Mouse (Mus musculus): ENCODE results near the gene Svs3a. TPM values are rescaled to one million over a fixed set of nuclear protein-coding genes. Genes with fewer than 3 reads are reported as not detected.

The Svs3a gene
- polyA plus RNA-seq (2017; shearing (Covaris generic)): not detected

GRCm38 (mm10) chr2:164288968-164289367 is at the start of gene Svs3a:
TSS of gene Svs3a (plus strand) at chr2:164289268.

DNA sequence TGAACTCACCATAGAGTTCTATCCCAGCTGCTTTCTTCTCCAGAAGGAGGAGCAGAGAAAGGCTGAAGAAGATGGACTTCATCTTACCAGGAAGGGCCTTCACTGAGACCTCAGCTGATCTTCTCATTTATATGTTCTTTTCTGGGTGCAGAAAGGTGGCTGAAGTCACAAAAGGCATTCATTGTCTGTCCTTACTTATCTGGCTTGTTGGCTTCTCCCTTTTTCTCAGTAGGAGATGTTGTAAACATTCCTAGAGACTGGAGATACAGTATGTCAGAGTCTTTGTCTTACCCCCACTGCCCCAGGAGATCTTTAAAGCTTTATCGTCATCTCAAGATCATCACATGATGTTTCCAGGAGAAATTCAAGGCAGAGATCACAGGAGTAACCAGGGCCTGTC is 32.5 kb upstream of the Svs3a start, which contains the start of gene Svs3b:
Svs3b (minus strand) TSS at position 101 of the 400 bp plus-strand sequence.

DNA sequence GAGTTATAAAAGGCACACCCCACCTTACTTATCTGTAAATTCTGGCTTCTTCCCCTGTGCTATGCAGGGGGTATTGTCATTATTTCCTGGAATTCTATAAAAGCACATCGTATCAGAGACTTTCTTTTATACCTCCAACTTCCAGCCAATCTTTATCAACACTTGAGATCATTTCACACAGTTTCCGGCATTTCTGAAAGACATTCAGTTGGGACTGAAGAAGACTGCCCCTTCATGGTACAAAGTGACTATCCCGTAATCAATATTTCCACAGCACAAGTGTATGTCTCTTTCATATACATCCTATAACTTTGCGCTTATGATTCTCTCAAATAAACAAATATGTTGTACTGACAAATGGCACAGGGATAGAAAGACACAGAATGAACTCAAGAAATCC is 10.7 kb upstream of the Svs3a start, which contains the start of gene Svs4:
Svs4 (minus strand) TSS at position 101 of the 400 bp plus-strand sequence.

DNA sequence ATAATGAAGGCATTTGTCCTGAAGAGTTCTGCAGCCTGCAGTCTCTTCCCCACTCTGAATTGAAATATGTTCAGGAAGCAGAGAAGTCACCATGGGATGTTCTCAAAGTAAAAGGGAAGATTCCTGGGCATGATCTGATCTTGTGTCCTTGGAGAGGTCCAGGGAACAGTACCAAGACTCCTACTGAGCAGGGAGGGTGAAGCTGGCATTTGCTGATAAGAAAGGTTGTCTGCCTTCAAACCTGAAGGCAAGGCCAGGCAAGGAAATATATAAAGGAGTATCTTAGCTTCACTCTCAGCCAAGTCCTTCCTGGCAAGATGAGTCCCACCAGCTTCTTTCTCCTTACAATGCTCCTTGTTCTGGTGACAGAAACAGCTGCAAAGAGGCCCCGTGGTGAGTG is 27.4 kb downstream of the Svs3a start, which contains the start of gene Svs6:
Svs6 (plus strand) TSS at position 301 of the 400 bp plus-strand sequence.

GRCm38 (mm10) chr2:164332440-164332839 is 43.4 kb downstream of the Svs3a start, which contains the start of gene Svs5:
TSS of gene Svs5 (plus strand) at chr2:164332740.

Other genes starting within 250 kb of the Svs3a start
- 213 TPM for gene Stk4, start 218.9 kb upstream of the Svs3a start, polyA plus RNA-seq (2017; shearing (Covaris generic))
- gene Tomm34, start 218.1 kb upstream of the Svs3a start, polyA plus RNA-seq (2017; shearing (Covaris generic)): 144 TPM
- 0.06 TPM for gene Kcns1, start 118.2 kb upstream of the Svs3a start, polyA plus RNA-seq (2017; shearing (Covaris generic))
- not detected for gene Wfdc5, start 106.5 kb upstream of the Svs3a start, polyA plus RNA-seq (2017; shearing (Covaris generic))
- not detected for gene Wfdc12, start 98.7 kb upstream of the Svs3a start, polyA plus RNA-seq (2017; shearing (Covaris generic))
- not detected for gene Wfdc15a, start 89.1 kb upstream of the Svs3a start, polyA plus RNA-seq (2017; shearing (Covaris generic))
- gene Wfdc15b, start 67.6 kb upstream of the Svs3a start, polyA plus RNA-seq (2017; shearing (Covaris generic)): not detected
- not detected for gene Svs2, start 50.8 kb upstream of the Svs3a start, polyA plus RNA-seq (2017; shearing (Covaris generic))
- gene Svs3b, start 32.6 kb upstream of the Svs3a start, polyA plus RNA-seq (2017; shearing (Covaris generic)): not detected
- not detected for gene Svs4, start 10.8 kb upstream of the Svs3a start, polyA plus RNA-seq (2017; shearing (Covaris generic))
- gene Svs6, start 27.5 kb downstream of the Svs3a start, polyA plus RNA-seq (2017; shearing (Covaris generic)): not detected
- gene Svs5, start 43.5 kb downstream of the Svs3a start, polyA plus RNA-seq (2017; shearing (Covaris generic)): not detected
- 4.8 TPM for gene Slpi, start 99.8 kb downstream of the Svs3a start, polyA plus RNA-seq (2017; shearing (Covaris generic))
- gene Rbpjl, start 113.9 kb downstream of the Svs3a start, polyA plus RNA-seq (2017; shearing (Covaris generic)): not detected
- not detected for gene Matn4, start 115.9 kb downstream of the Svs3a start, polyA plus RNA-seq (2017; shearing (Covaris generic))
- gene Sdc4, start 154.6 kb downstream of the Svs3a start, polyA plus RNA-seq (2017; shearing (Covaris generic)): 17.7 TPM
- gene Sys1, start 167.7 kb downstream of the Svs3a start, polyA plus RNA-seq (2017; shearing (Covaris generic)): 97.5 TPM
- 14.2 TPM for gene Gm20458, start 171.7 kb downstream of the Svs3a start, polyA plus RNA-seq (2017; shearing (Covaris generic))
- gene Trp53tg5, start 184.5 kb downstream of the Svs3a start, polyA plus RNA-seq (2017; shearing (Covaris generic)): 0.25 TPM
- 2.7 TPM for gene Dbndd2, start 196.8 kb downstream of the Svs3a start, polyA plus RNA-seq (2017; shearing (Covaris generic))
- 34.1 TPM for gene Pigt, start 208.3 kb downstream of the Svs3a start, polyA plus RNA-seq (2017; shearing (Covaris generic))

Data from CD4-positive, CD25-positive, alpha-beta regulatory T cell (primary cell).